15 mouse cellular contexts compared by ENCODE assay signal in the genomic region with DNA sequence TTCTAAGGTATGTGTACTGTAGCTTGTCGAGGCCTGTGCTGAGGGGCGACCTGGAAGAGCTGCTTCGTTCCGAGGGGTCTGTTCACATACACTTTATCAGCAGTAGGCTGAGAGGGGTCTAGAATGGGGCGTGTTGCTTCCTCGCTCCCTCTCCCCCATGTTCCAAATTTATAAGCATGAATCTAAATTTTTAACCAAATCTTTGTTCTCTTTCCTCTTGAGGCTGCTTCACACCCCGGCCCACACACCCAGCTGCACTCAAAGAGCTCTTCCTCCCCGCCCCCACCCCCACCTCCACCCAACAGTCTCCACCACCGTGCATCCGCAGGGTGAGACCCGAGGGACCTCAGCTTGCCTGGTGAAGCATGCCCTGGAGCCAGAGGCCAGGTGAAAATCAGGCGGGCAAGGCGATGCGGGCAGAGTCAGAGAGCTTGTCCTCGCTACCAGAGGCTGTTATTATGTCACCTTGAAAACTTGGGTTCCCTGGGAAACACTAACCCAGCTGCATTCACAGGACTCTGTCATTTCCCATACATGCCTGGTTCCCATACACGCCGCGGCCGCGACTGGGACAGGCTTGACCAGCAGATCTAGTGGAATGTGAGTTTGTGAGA.
DNase-seq lines count a peak whose midpoint lies in the region; ATAC-seq lines count a peak whose summit lies in the region.
"Had no signal": no experiment of that assay in that cellular context is flagged by ENCODE, and none has a peak within 500 bp of the region (broad histone marks: within the 10 kb centered on the region; RNA-seq: fewer than 3 reads in every experiment).

No protein-coding gene starts in this region.

- H3K9me3 ChIP-seq in limb, embryonic 11.5 days (ENCODE audit: control insufficient read depth, low read length): no peaks in the 10 kb centered on the region
- H3K9me3 ChIP-seq in limb, embryonic 10.5 days (replicated peaks): no peaks in the 10 kb centered on the region
- no peaks in the 10 kb centered on the region for H3K9me3 ChIP-seq in embryonic facial prominence, embryonic 10.5 days
- no peaks in the 10 kb centered on the region for H3K9me3 ChIP-seq in hindbrain, embryonic 11.5 days (ENCODE audit: control insufficient read depth, low read length)
- H3K9me3 ChIP-seq: embryonic facial prominence, embryonic 15.5 days had no signal

- no peaks in the 10 kb centered on the region for H3K36me3 ChIP-seq in limb, embryonic 11.5 days (ENCODE audit: control insufficient read depth, insufficient read depth, low read length)
- no peaks in the 10 kb centered on the region for H3K36me3 ChIP-seq in limb, embryonic 10.5 days
- no peaks in the 10 kb centered on the region for H3K36me3 ChIP-seq in embryonic facial prominence, embryonic 10.5 days (replicated peaks)
- no peaks in the 10 kb centered on the region for H3K36me3 ChIP-seq in hindbrain, embryonic 11.5 days (ENCODE audit: control insufficient read depth, insufficient read depth, low read length)
- H3K36me3 ChIP-seq: embryonic facial prominence, embryonic 15.5 days had no signal

- H3K4me2 ChIP-seq in limb, embryonic 11.5 days (ENCODE audit: low read depth, severe bottlenecking): no peak overlapping the region
- H3K4me2 ChIP-seq in hindbrain, embryonic 11.5 days (replicated peaks; ENCODE audit: low read depth, low read length): no peak overlapping the region
- H3K4me2 ChIP-seq: embryonic facial prominence, embryonic 15.5 days had no signal

- H3K9ac ChIP-seq in limb, embryonic 11.5 days (ENCODE audit: low read length): no peak overlapping the region
- no peak overlapping the region for H3K9ac ChIP-seq in hindbrain, embryonic 11.5 days (ENCODE audit: low read depth, low read length)
- H3K9ac ChIP-seq: embryonic facial prominence, embryonic 15.5 days; liver, embryonic 14.5 days had no signal

- intact Hi-C loops in left cerebral cortex, postnatal 25 days (cut with DNase I): loop anchor here (2.0 to 10.0 kb wide), 5 partner anchors 49 to 1899 kb away; no protein-coding TSS in a partner anchor

- no peak overlapping the region for H3K4me3 ChIP-seq in limb, embryonic 11.5 days (ENCODE audit: low read depth, low read length)
- no peak overlapping the region for H3K4me3 ChIP-seq in limb, embryonic 10.5 days
- no peak overlapping the region for H3K4me3 ChIP-seq in embryonic facial prominence, embryonic 10.5 days
- no peak overlapping the region for H3K4me3 ChIP-seq in hindbrain, embryonic 11.5 days (ENCODE audit: low read depth, low read length)
- H3K4me3 ChIP-seq: embryonic facial prominence, embryonic 15.5 days had no signal

- 65% methylated on average over 19 of the region's 20 CpGs for WGBS in limb, embryonic 11.5 days
- WGBS in limb, embryonic 10.5 days: 66% methylated on average over 20 of the region's 20 CpGs
- 63% methylated on average over 20 of the region's 20 CpGs for WGBS in embryonic facial prominence, embryonic 10.5 days
- 75% methylated on average over 20 of the region's 20 CpGs for WGBS in hindbrain, embryonic 11.5 days

- no peaks in the 10 kb centered on the region for H3K27me3 ChIP-seq in limb, embryonic 11.5 days (ENCODE audit: control insufficient read depth, insufficient read depth, low read length)
- H3K27me3 ChIP-seq in limb, embryonic 10.5 days (ENCODE audit: low read depth, poor library complexity, severe bottlenecking): peaks cover 7% of the 10 kb centered on the region; the same call in 1 of the 2 replicates
- peaks cover 24% of the 10 kb centered on the region for H3K27me3 ChIP-seq in embryonic facial prominence, embryonic 10.5 days (replicated peaks; ENCODE audit: low read depth, poor library complexity, severe bottlenecking)
- no peaks in the 10 kb centered on the region for H3K27me3 ChIP-seq in hindbrain, embryonic 11.5 days (ENCODE audit: control insufficient read depth, insufficient read depth, low read length)
- H3K27me3 ChIP-seq: embryonic facial prominence, embryonic 15.5 days had no signal

- H3K4me1 ChIP-seq in limb, embryonic 11.5 days (ENCODE audit: control insufficient read depth, insufficient read depth, low read length): 0 out of 2 replicates have a peak, but pooled peaks cover 6% of the 10 kb centered on the region
- H3K4me1 ChIP-seq in limb, embryonic 10.5 days: peaks cover 18% of the 10 kb centered on the region
- peaks cover 37% of the 10 kb centered on the region for H3K4me1 ChIP-seq in embryonic facial prominence, embryonic 10.5 days
- no peaks in the 10 kb centered on the region for H3K4me1 ChIP-seq in hindbrain, embryonic 11.5 days (replicated peaks; ENCODE audit: control insufficient read depth, insufficient read depth, low read length)

- H3K27ac ChIP-seq in limb, embryonic 11.5 days (replicated peaks; ENCODE audit: low read depth, low read length): no peak overlapping the region
- no peak overlapping the region for H3K27ac ChIP-seq in limb, embryonic 10.5 days
- 0 out of 2 replicates have a peak overlapping the region, but pooled peaks have one; percentile 24 for H3K27ac ChIP-seq in embryonic facial prominence, embryonic 10.5 days (replicated peaks)
- H3K27ac ChIP-seq in hindbrain, embryonic 11.5 days (ENCODE audit: low read depth, low read length): no peak overlapping the region
- H3K27ac ChIP-seq: embryonic facial prominence, embryonic 15.5 days; liver, embryonic 14.5 days had no signal

- peak; percentile 21 for DNase-seq in limb, embryonic 11.5 days (ENCODE audit: low spot score)
- no peak for DNase-seq in limb, embryonic 10.5 days (ENCODE audit: low spot score)
- peak; percentile 8 for DNase-seq in embryonic facial prominence, embryonic 10.5 days (ENCODE audit: low spot score)
- DNase-seq in kidney, adult 9 months: peak; percentile 38
- peak; percentile 22 to 70 for DNase-seq in left cerebral cortex, postnatal 25 days (ENCODE audit: low spot score in 2 of 2)
- DNase-seq in neural tube, embryonic 10.5 days (ENCODE audit: extremely low spot score, low spot score): no peak
- DNase-seq in embryo, embryonic 10.5 days (ENCODE audit: low spot score): no peak
- no peak for DNase-seq in hindbrain, embryonic 11.5 days (ENCODE audit: low spot score)
- DNase-seq: cerebellum, adult 2 months; lung, postnatal 36 days; thymus, adult 18-20 months had no signal

- no peak for ATAC-seq in limb, embryonic 11.5 days (ENCODE audit: insufficient number of reproducible peaks, low FRiP score, low TSS enrichment, low read depth)
- no peak for ATAC-seq in hindbrain, embryonic 11.5 days (ENCODE audit: low FRiP score)
- ATAC-seq: intestine, postnatal 0 days; midbrain, embryonic 16.5 days had no signal

Comparison
In these comparisons a context has a peak if more than half of its experiments do, and no peak if none do; other contexts are left out.
1. DNase-seq: peak in limb, embryonic 11.5 days (single experiment), embryonic facial prominence, embryonic 10.5 days (single experiment), kidney, adult 9 months (single experiment) and left cerebral cortex, postnatal 25 days (2 of 2); none in limb, embryonic 10.5 days (single experiment), neural tube, embryonic 10.5 days (single experiment), embryo, embryonic 10.5 days (single experiment) and hindbrain, embryonic 11.5 days (single experiment).